Mouse (Mus musculus) heart, embryonic 15.5 days (tissue): Measurements from ENCODE around the gene Cacna1c. TPM values are rescaled to one million over a fixed set of nuclear protein-coding genes. Genes with fewer than 3 reads are reported as not detected.

Experiments used
- ATAC-seq: fragments of 200-750 bp; cut with Nextera tagmentation; replicated peaks from 2 replicates; pipeline ENCODE4 v1.8.0; 2017; ENCODE audit warnings: low read depth, moderate TSS enrichment; ENCODE audit not compliant: insufficient number of reproducible peaks, insufficient read depth, low FRiP score
- H3K27ac ChIP-seq: fragments of 300-500 bp; sonication (generic); 2 replicates; pipeline ENCODE4 v1.5.1; 2015; ENCODE audit warnings: mild to moderate bottlenecking, inconsistent platforms
- H3K27me3 ChIP-seq: fragments of 300-500 bp; sonication (generic); 2 replicates; pipeline ENCODE4 v1.6.1; 2015; ENCODE audit warnings: inconsistent platforms
- H3K36me3 ChIP-seq: fragments of 300-500 bp; sonication (generic); 2 replicates; pipeline ENCODE4 v1.6.1; 2015; ENCODE audit warnings: mild to moderate bottlenecking, inconsistent platforms
- H3K4me1 ChIP-seq: fragments of 300-500 bp; sonication (generic); replicated peaks from 2 replicates; pipeline ENCODE4 v1.6.1; 2015; ENCODE audit warnings: inconsistent platforms
- H3K4me2 ChIP-seq: fragments of 300-500 bp; sonication (generic); 2 replicates; pipeline ENCODE4 v1.6.1; 2015; ENCODE audit warnings: inconsistent platforms, mild to moderate bottlenecking, moderate library complexity
- H3K4me3 ChIP-seq: fragments of 300-500 bp; sonication (generic); 2 replicates; pipeline ENCODE4 v1.5.1; 2015; ENCODE audit warnings: mild to moderate bottlenecking, inconsistent platforms
- H3K9ac ChIP-seq: fragments of 300-500 bp; sonication (generic); 2 replicates; pipeline ENCODE4 v1.6.1; 2015; ENCODE audit warnings: mild to moderate bottlenecking, inconsistent platforms
- H3K9me3 ChIP-seq: fragments of 300-500 bp; sonication (generic); replicated peaks from 2 replicates; pipeline ENCODE4 v1.6.1; 2016; ENCODE audit warnings: inconsistent platforms
- WGBS: fragments of 180-500 bp; shearing (Covaris S2); methylation state at CpG from one replicate; pipeline ENCODE4 v1.1.7; 2015; ENCODE audit warnings: mixed read lengths; 5-methylcytosine and 5-hydroxymethylcytosine counted together
- polyA plus RNA-seq: library from polyadenylated mRNA; unstranded; fragments of >200 nt; fragmentation: Nextera tagmentation; extraction: Ambion mirVana; gene quantifications from 2 replicates; pipeline ENCODE4 v1.2.1, GENCODE M21; 2015

Cacna1c gene
- polyA plus RNA-seq, 1 experiment from 2014 or later: 65.3 TPM

DNA sequence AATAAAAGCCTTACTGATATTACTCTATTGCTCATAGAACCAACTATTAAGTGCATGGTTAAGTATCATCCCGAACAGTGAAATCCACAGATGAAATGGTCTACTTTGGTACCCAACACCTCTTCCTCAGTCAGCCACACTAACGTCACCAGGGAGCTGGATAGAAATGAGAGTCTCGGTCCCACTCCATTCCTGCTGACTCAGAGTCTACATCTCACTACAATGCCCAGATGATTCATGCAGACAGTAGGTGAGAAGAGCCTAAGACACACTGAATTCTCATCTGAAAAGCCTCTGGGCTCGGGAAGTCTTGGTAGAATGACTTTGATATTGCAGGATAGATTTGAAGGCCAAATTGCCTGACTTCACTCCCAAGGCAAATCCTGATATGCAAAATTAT is 240.0 kb downstream of the Cacna1c start:
- 75% methylated on average over 4 of the region's 4 CpGs for WGBS
- no peak overlapping the region for H3K4me3 ChIP-seq
- H3K36me3 ChIP-seq: no peaks in the 10 kb centered on the region
- no peak overlapping the region for H3K27ac ChIP-seq
- no peaks in the 10 kb centered on the region for H3K9me3 ChIP-seq
- no peak for ATAC-seq
- H3K9ac ChIP-seq: no peak overlapping the region
- no peaks in the 10 kb centered on the region for H3K27me3 ChIP-seq
- no peak overlapping the region for H3K4me2 ChIP-seq
- H3K4me1 ChIP-seq: peaks cover 45% of the 10 kb centered on the region

GRCm38 (mm10) chr6:118955777-118956176 is 240.4 kb downstream of the Cacna1c start:
- Histone ChIP-seq H3K9ac (no peak overlapping the region), H3K36me3 (no peaks in the 10 kb centered on the region), H3K27me3 (no peaks in the 10 kb centered on the region), H3K4me3 (no peak overlapping the region), H3K9me3 (no peaks in the 10 kb centered on the region), H3K4me2 (no peak overlapping the region), H3K27ac (no peak overlapping the region), H3K4me1 (peaks cover 45% of the 10 kb centered on the region)
- ATAC-seq: no peak

GRCm38 (mm10) chr6:118954988-118955554 is 241.1 kb downstream of the Cacna1c start:
- Histone ChIP-seq H3K27me3 (no peaks in the 10 kb centered on the region), H3K4me3 (no peak overlapping the region), H3K4me1 (peaks cover 45% of the 10 kb centered on the region), H3K36me3 (no peaks in the 10 kb centered on the region), H3K27ac (no peak overlapping the region), H3K9me3 (no peaks in the 10 kb centered on the region), H3K9ac (no peak overlapping the region), H3K4me2 (no peak overlapping the region)
- 70% methylated on average over 7 of the region's 7 CpGs for WGBS
- ATAC-seq: no peak

DNA sequence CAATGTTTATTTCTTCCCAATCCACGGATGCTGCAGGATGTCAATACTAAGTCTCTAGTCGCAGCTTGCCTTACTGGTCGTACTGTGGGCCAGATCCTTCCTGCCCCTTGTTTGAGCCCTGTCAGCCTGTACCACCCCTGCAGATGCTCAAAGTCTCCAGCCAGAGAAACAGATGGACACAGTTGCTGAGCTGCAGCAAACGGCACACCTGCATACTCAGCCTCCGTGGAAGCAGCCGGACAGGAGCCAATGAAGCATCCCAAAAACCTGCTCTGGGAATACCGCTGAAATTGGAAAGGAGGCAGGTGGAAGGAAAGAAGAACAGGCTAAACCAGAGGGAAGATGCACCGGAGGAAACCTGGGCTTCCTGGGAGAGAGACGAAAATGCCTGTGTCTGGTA is 243.8 kb downstream of the Cacna1c start:
- Histone ChIP-seq H3K4me3 (no peak overlapping the region), H3K27me3 (no peaks in the 10 kb centered on the region), H3K9ac (no peak overlapping the region), H3K27ac (no peak overlapping the region), H3K36me3 (no peaks in the 10 kb centered on the region), H3K4me1 (peaks cover 53% of the 10 kb centered on the region), H3K4me2 (no peak overlapping the region), H3K9me3 (no peaks in the 10 kb centered on the region)
- no peak for ATAC-seq
- WGBS: 80% methylated on average over 9 of the region's 9 CpGs

DNA sequence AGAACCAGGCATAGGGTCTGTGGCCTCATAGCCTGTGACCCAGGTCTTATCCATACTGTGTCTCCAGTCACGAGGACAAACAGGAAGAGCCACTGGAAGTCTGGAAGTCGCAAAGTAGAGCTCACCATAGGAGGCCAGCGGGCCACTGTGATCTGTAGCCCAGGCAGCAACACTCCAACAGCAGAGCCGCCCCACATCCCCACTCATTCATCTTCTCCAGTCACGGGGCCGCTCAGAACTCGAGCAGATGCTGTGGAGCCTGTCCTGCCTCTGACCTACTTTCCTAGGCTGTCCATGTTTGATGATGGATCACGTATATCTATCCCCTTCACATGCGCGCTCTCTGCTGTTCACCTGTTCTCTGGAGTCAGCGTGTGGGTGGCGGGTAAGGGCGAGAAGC is 246.0 kb downstream of the Cacna1c start:
- Histone ChIP-seq H3K9me3 (no peaks in the 10 kb centered on the region), H3K4me3 (no peak overlapping the region), H3K4me1 (peaks cover 63% of the 10 kb centered on the region), H3K9ac (no peak overlapping the region), H3K4me2 (no peak overlapping the region), H3K36me3 (no peaks in the 10 kb centered on the region), H3K27me3 (no peaks in the 10 kb centered on the region), H3K27ac (no peak overlapping the region)
- 0 out of 2 replicates have a peak, but pooled peaks have one; percentile 39 for ATAC-seq
- WGBS: 58% methylated on average over 13 of the region's 13 CpGs

DNA sequence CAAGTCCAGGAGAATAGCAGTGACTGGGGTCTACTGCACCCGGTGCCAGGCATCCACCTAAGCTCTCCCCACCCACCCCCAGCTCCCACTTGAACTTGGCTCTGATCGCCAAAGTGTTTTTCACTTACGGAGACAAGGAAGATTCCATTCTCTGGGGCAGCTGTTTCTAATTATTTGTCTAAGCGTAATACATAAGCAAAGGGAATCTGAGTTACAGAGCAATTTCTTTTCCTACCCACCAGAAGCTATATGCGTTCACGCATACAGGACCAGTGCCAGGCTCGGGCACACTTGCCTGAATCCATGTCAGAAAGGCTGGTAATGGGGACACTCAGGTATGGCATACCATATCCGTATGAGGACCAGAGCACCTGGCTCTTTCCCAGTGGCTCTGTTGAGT is 248.9 kb downstream of the Cacna1c start:
- Histone ChIP-seq H3K36me3 (no peaks in the 10 kb centered on the region), H3K9ac (no peak overlapping the region), H3K4me3 (no peak overlapping the region), H3K9me3 (no peaks in the 10 kb centered on the region), H3K4me2 (no peak overlapping the region), H3K4me1 (peaks cover 67% of the 10 kb centered on the region), H3K27ac (no peak overlapping the region), H3K27me3 (no peaks in the 10 kb centered on the region)
- WGBS: 62% methylated on average over 8 of the region's 8 CpGs
- ATAC-seq: no peak

DNA sequence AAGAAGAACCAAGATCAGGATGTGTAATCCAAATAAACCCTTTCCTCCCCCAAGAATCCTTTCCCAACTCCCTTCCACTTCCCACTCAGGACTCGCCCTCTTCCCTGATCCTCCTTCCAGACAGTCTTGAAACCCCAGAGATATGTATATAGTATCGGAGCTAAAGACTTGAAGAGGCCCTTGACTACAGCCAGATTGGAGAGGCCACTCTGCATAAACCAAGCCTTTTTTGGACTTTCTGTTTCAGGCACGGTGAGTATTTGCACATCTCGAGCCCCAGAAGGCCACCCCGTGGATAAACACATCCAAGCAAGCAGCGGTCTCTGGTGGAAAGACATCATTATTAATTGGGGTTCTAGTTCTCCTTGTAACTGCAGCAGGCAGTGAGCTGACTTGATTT is 249.6 kb downstream of the Cacna1c start:
- 78% methylated on average over 6 of the region's 6 CpGs for WGBS
- no peak overlapping the region for H3K4me2 ChIP-seq
- no peak overlapping the region for H3K27ac ChIP-seq
- no peaks in the 10 kb centered on the region for H3K9me3 ChIP-seq
- H3K36me3 ChIP-seq: no peaks in the 10 kb centered on the region
- ATAC-seq: no peak
- no peak overlapping the region for H3K9ac ChIP-seq
- peaks cover 73% of the 10 kb centered on the region for H3K4me1 ChIP-seq
- H3K27me3 ChIP-seq: no peaks in the 10 kb centered on the region
- H3K4me3 ChIP-seq: no peak overlapping the region

DNA sequence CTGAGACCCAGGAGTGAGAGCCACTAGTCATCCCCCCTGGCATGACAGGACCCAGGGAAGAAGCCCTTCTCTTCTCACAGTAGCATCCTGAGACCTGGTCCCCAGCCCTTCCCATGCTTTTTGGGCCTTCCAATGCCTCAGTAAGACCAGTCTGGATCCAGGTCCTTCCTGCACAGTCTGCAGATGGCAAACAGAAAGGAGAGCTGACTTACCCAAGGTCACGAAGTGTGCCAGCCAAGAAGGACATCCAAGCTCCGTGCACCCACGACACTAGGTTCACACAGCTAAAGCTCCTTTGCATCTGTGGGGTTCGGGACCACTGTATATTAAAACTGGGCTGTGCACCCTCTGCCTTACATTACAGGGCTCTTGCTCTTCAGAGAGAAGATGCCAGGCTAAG is 252.1 kb downstream of the Cacna1c start:
- H3K9ac ChIP-seq: no peak overlapping the region
- H3K36me3 ChIP-seq: no peaks in the 10 kb centered on the region
- H3K27me3 ChIP-seq: no peaks in the 10 kb centered on the region
- H3K27ac ChIP-seq: no peak overlapping the region
- no peak overlapping the region for H3K4me3 ChIP-seq
- no peak overlapping the region for H3K4me2 ChIP-seq
- H3K4me1 ChIP-seq: peaks cover 76% of the 10 kb centered on the region
- ATAC-seq: no peak
- WGBS: 81% methylated on average over 4 of the region's 4 CpGs
- no peaks in the 10 kb centered on the region for H3K9me3 ChIP-seq

DNA sequence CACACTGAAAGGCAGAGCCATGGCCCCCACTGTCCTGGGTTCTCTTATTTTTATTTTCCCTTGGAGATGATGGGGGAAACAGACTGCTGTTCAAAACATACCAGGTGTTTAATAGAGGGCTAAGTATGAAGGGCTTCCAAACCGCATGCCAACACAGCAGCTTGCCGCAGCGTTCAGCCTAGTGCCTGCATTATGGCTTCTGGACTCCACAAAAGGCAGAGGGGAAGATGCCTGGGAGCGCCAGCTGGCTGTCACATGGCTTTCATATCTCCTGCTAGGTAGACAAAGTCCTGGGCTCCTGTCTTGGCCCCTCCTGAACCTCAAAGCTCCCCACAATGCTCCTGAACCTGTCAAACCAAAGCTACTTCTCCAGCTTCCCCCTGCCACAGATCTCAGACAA is 254.4 kb downstream of the Cacna1c start:
- H3K4me1 ChIP-seq: peaks cover 81% of the 10 kb centered on the region
- H3K27ac ChIP-seq: no peak overlapping the region

DNA sequence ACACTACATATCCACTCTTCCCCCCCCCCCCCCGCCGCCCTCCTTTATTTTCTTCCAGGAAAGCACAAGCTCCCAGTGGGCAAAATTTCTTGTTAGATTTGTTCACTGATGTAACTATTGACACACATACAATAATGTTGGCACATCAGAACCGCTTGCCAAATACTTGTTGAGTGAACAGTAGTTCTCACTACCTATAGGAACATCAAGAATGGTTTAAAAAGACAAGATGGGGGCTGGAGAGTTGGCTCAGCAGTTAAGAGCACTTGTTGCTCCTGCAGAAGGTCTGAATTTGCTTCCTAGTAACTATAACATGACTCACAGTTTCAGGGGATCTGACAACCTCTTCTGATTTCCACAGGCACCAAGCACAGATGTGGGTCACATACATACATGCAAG is 255.2 kb downstream of the Cacna1c start:
- WGBS: 86% methylated on average over 3 of the region's 3 CpGs

More for the DNA sequence above, 254.4 kb downstream of the Cacna1c start:
- WGBS: 57% methylated on average over 4 of the region's 4 CpGs
- no peak for ATAC-seq
- no peaks in the 10 kb centered on the region for H3K27me3 ChIP-seq
- H3K36me3 ChIP-seq: no peaks in the 10 kb centered on the region
- H3K9ac ChIP-seq: no peak overlapping the region
- H3K4me3 ChIP-seq: no peak overlapping the region
- H3K9me3 ChIP-seq: no peaks in the 10 kb centered on the region
- no peak overlapping the region for H3K4me2 ChIP-seq

GRCm38 (mm10) chr6:118939626-118940025 is 256.6 kb downstream of the Cacna1c start:
- Histone ChIP-seq H3K27me3 (no peaks in the 10 kb centered on the region), H3K4me1 (peaks cover 85% of the 10 kb centered on the region), H3K36me3 (no peaks in the 10 kb centered on the region), H3K9ac (no peak overlapping the region), H3K4me3 (no peak overlapping the region), H3K9me3 (no peaks in the 10 kb centered on the region), H3K27ac (no peak overlapping the region), H3K4me2 (no peak overlapping the region)
- ATAC-seq: no peak
- WGBS: 86% methylated on average over 8 of the region's 8 CpGs

More for the DNA sequence above, 255.2 kb downstream of the Cacna1c start:
- peaks cover 82% of the 10 kb centered on the region for H3K4me1 ChIP-seq
- no peak overlapping the region for H3K9ac ChIP-seq
- H3K9me3 ChIP-seq: no peaks in the 10 kb centered on the region
- ATAC-seq: no peak
- H3K4me2 ChIP-seq: no peak overlapping the region
- no peak overlapping the region for H3K4me3 ChIP-seq
- H3K36me3 ChIP-seq: no peaks in the 10 kb centered on the region
- no peaks in the 10 kb centered on the region for H3K27me3 ChIP-seq
- no peak overlapping the region for H3K27ac ChIP-seq

DNA sequence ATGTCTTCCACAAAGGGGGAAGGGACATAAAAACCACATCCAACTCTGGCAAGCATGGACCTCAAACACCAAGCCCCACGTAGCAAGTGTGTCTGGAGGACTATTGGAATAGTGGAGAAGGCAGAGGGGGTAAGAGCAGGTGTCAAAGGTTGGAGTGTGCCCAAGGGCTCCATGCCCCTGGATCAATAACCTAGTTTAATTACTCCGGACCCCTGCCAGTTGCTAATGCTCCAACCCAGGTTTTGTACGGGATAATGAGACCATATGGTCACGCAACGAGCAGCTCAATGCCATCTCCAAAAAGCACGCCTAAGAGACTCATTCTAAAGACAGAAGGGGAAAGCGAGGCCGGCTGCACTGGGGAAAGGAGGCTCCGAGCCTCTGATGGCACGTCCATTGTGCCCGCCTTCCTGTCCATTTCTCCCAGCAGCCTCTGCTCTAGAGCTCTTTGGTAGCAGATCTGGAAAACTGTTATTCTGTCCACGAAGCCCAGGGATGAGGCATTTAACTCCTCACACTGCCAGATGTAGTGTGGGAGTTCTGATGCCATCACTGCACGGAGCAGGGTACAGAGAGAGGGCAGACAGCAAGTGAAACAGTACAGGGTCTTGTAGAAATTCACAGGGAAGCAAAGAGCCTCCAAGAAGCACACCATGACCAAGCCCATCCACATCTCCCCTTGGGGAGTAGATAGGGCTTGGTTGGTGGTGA is 257.7 kb downstream of the Cacna1c start:
- no peak overlapping the region for H3K9ac ChIP-seq
- no peak for ATAC-seq
- H3K4me1 ChIP-seq: peaks cover 82% of the 10 kb centered on the region
- no peak overlapping the region for H3K4me2 ChIP-seq
- no peaks in the 10 kb centered on the region for H3K27me3 ChIP-seq
- H3K4me3 ChIP-seq: no peak overlapping the region
- no peaks in the 10 kb centered on the region for H3K9me3 ChIP-seq
- H3K36me3 ChIP-seq: no peaks in the 10 kb centered on the region
- 89% methylated on average over 13 of the region's 13 CpGs for WGBS
- H3K27ac ChIP-seq: no peak overlapping the region
